Mouse (Mus musculus): ENCODE results near the gene Tmem140.

DNA sequence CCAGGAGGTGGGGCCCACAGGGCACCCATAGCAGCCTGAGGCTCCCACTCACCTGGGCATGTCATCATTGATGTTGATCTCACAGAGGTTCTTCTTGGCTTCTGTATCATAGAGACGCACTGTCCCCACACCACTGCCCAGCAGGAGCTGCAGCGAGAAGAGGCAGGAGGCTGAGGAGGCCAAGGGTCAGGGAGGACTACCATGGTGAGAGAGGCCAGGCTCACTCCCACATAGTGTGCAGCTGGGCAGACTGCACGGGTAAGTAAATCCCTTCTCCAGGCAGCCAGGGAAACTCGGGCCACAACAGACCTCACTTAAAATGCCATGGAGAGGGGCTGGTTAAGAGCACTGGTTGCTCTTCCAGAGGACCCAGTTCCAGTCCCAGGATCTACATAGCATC lies 26.2 kb downstream of the Tmem140 start:
- TF ChIP-seq CTCF (IDR thresholded peaks at IDR 0.05; ENCODE audit: borderline replicate concordance, insufficient read depth, low read length) (no peak), POLR2A (IDR thresholded peaks at IDR 0.05; ENCODE audit: low read depth, low read length) (no peak)
